Mouse (Mus musculus) stomach, postnatal 0 days (tissue): ENCODE results near the gene Rorc. TPM values are rescaled to one million over a fixed set of nuclear protein-coding genes. Genes with fewer than 3 reads are reported as not detected.

Experiments
- ATAC-seq: fragments of 200-750 bp; cut with Nextera tagmentation; 2 replicates; pipeline ENCODE4 v1.8.0; 2017; ENCODE audit not compliant: low FRiP score, low TSS enrichment
- DNase-seq: peaks from one replicate; pipeline ENCODE4 v3.0.0-alpha.2; 2016; ENCODE audit warnings: low spot score
- H3K27ac ChIP-seq: fragments of 300-500 bp; sonication (generic); replicated peaks from 2 replicates; pipeline ENCODE4 v1.5.1; 2014; ENCODE audit warnings: mild to moderate bottlenecking, control low read depth
- H3K27me3 ChIP-seq: fragments of 300-500 bp; sonication (generic); 2 replicates; pipeline ENCODE4 v1.6.1; 2014; ENCODE audit warnings: low read length; ENCODE audit not compliant: control insufficient read depth, insufficient read depth
- H3K36me3 ChIP-seq: fragments of 300-500 bp; sonication (generic); 2 replicates; pipeline ENCODE4 v1.6.1; 2014; ENCODE audit warnings: low read length, mixed read lengths; ENCODE audit not compliant: control insufficient read depth, insufficient read depth
- H3K4me1 ChIP-seq: fragments of 300-500 bp; sonication (generic); replicated peaks from 2 replicates; pipeline ENCODE4 v1.6.1; 2014; ENCODE audit warnings: antibody characterized with exemption; ENCODE audit not compliant: control insufficient read depth, insufficient read depth
- H3K4me2 ChIP-seq: fragments of 300-500 bp; sonication (generic); replicated peaks from 2 replicates; pipeline ENCODE4 v1.6.1; 2014; ENCODE audit warnings: low read depth, mild to moderate bottlenecking, control low read depth, moderate library complexity
- H3K4me3 ChIP-seq: fragments of 300-500 bp; sonication (generic); 2 replicates; pipeline ENCODE4 v1.5.1; 2014; ENCODE audit warnings: low read depth, low read length, control low read depth
- H3K9ac ChIP-seq: fragments of 300-500 bp; sonication (generic); 2 replicates; pipeline ENCODE4 v1.6.1; 2014; ENCODE audit warnings: mild to moderate bottlenecking, low read length, control low read depth, mixed read lengths
- H3K9me3 ChIP-seq: fragments of 300-500 bp; sonication (generic); 2 replicates; pipeline ENCODE4 v1.6.1; 2016; ENCODE audit warnings: low read length; ENCODE audit not compliant: control insufficient read depth
- CTCF ChIP-seq: IDR thresholded peaks from 2 replicates; pipeline ENCODE4 v1.5.1; 2016; ENCODE audit warnings: antibody characterized with exemption, low read depth, mild to moderate bottlenecking, moderate library complexity
- EP300 ChIP-seq: optimal IDR thresholded peaks from 2 replicates; pipeline ENCODE3; 2016; ENCODE audit warnings: antibody characterized with exemption
- WGBS: fragments of 180-500 bp; shearing (Covaris S2); extraction: QIAGEN DNeasy Blood & Tissue Kit; methylation state at CpG from one replicate; pipeline ENCODE4 v1.1.7; 2014; 5-methylcytosine and 5-hydroxymethylcytosine counted together
- polyA plus RNA-seq: library from polyadenylated mRNA; unstranded; fragments of >200 nt; fragmentation: Nextera tagmentation; extraction: Ambion mirVana; gene quantifications from 2 replicates; pipeline ENCODE4 v1.2.1, GENCODE M21; 2015

Rorc gene
- polyA plus RNA-seq, 1 experiment from 2014 or later = 7.5 TPM

DNA sequence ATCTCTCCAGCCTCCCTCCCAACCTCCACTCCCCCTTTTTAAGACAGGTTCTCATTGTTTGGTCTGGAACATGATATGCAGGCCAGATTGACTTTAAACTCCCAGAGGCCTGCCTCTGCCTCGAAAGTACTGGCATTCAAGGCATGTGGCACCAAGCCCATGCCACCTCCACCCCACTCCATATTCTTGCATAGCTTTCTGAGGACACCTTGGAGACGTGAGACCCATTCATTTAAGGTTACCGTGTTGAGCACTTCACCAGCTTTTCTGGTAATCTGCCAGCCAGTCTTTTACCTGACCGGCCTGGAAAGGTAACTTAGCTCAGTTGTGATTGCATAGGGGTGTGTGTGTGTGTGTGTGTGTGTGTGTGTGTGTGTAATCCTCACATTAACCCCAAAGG, 33.0 kb downstream of the Rorc start:
- Histone ChIP-seq H3K27ac (no peak overlapping the region), H3K9me3 (no peaks in the 10 kb centered on the region), H3K27me3 (no peaks in the 10 kb centered on the region), H3K4me3 (no peak overlapping the region), H3K4me1 (no peaks in the 10 kb centered on the region), H3K36me3 (no peaks in the 10 kb centered on the region), H3K9ac (no peak overlapping the region), H3K4me2 (no peak overlapping the region)
- ATAC-seq (no peak), DNase-seq (no peak)
- 54% methylated on average over 4 of the region's 4 CpGs for WGBS
- TF ChIP-seq CTCF (no peak), EP300 (no peak)

DNA sequence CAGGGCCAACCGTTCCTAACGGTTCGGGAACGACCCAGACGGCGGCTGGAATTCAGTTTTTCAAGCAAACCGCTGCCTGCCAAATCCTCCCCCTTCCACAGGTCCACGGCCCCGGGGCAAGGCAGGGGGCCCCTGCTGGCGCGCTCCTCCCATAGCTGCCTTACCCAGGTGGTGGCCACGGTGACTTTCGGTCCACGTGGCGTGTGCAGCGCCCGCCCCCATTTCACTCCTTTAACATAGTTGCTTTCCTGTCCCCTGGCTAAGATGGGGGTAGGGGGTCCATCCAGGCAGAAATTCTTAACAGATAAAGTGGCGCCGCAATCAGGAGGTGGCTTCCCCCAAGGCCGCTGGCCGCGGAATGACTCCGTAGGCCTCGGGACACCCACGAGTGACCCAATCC, 39.9 kb downstream of the Rorc start:
- Histone ChIP-seq H3K9ac (peak overlapping the region; percentile 38; the same call in 1 of the 2 replicates), H3K4me2 (peak overlapping the region; percentile 77), H3K9me3 (no peaks in the 10 kb centered on the region), H3K4me3 (peak overlapping the region; percentile 44), H3K36me3 (no peaks in the 10 kb centered on the region), H3K4me1 (peaks cover 4% of the 10 kb centered on the region; the same call in 1 of the 2 replicates), H3K27me3 (no peaks in the 10 kb centered on the region), H3K27ac (no peak overlapping the region)
- DNase-seq = no peak
- 5% methylated on average over 25 of the region's 25 CpGs for WGBS
- peak; percentile 21; the same call in 1 of the 2 replicates for ATAC-seq
- TF ChIP-seq CTCF (no peak), EP300 (no peak)

DNA sequence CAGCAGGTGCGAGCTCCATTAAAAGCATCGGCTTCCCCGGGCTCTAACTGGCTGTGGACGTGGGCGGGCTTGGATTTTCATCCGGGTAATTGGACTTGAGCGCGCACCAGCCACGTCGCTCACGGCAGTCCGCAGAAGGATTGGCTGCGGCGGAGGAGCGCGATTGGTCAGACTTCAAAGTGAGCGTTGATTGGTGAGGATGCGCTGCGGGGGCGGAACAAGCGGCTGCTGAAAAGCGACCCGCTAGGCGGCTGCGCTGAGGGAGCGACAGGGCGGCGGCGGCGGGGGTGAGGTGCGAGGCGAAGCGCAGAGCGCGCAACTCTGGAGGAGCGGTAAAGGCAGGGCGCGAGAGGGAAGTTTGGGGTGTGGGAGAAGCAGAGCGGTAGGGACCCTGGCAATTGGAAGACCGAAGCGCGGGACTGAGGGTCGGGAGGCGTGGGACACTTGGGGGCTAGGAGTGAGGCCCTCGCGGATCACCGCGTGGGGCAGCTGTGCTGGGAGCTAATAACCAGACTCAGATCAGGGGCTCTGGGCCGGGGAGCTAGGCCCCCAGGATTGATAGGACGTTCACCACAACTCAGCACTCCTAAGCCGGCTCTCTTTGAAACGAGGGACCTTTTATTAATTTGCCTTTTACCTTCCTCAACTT, 40.6 kb downstream of the Rorc start, which contains the start of gene Tdrkh:
Gene Tdrkh (plus strand): TSS at position 243 of the 649 bp plus-strand sequence.
- Histone ChIP-seq H3K27ac (no peak within 1 kb of the TSS), H3K9ac (peak within 1 kb of the TSS; percentile 38; the same call in 1 of the 2 replicates), H3K9me3 (no peaks in the 10 kb centered on the region), H3K36me3 (no peaks in the 10 kb centered on the region), H3K4me1 (peaks cover 4% of the 10 kb centered on the region; the same call in 1 of the 2 replicates), H3K4me2 (peak within 1 kb of the TSS; percentile 77), H3K27me3 (no peaks in the 10 kb centered on the region), H3K4me3 (peak within 1 kb of the TSS; percentile 44)
- ATAC-seq (peak; percentile 100), DNase-seq (peak; percentile 96)
- WGBS = 11% methylated on average over 52 of the region's 52 CpGs
- TF ChIP-seq CTCF = peak; percentile 54
- TF ChIP-seq EP300 = peak; percentile 48

DNA sequence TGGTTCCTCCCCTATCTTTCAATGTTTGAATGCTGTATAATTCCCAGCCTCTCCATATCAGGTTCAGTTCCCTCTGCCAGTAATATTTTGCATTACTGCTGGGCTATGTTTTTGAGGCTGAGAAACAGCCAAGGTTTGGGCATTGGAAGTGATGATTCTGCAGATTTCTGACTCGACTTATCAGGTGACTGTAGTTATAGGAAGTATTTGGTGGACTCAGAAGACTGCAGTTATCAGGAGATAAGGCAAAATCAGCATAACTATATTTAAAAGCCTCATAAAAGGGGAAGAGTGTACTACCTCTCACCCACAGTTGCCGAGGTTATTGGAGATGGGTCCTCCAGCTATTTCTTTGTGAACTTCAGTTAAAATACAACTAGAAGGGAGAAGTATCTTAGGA, 58.4 kb downstream of the Rorc start:
- H3K4me2 ChIP-seq = no peak overlapping the region
- no peak overlapping the region for H3K9ac ChIP-seq
- 68% methylated on average over 2 of the region's 2 CpGs for WGBS
- ATAC-seq (no peak), DNase-seq (no peak)
- no peaks in the 10 kb centered on the region for H3K9me3 ChIP-seq
- no peaks in the 10 kb centered on the region for H3K36me3 ChIP-seq
- no peak for TF ChIP-seq EP300
- TF ChIP-seq CTCF = no peak
- no peak overlapping the region for H3K27ac ChIP-seq
- no peak overlapping the region for H3K4me3 ChIP-seq
- H3K4me1 ChIP-seq = no peaks in the 10 kb centered on the region
- no peaks in the 10 kb centered on the region for H3K27me3 ChIP-seq

GRCm38 (mm10) chr3:94434305-94434704, 61.7 kb downstream of the Rorc start:
- Histone ChIP-seq H3K27me3 (no peaks in the 10 kb centered on the region), H3K9ac (no peak overlapping the region), H3K4me2 (no peak overlapping the region), H3K36me3 (no peaks in the 10 kb centered on the region), H3K27ac (no peak overlapping the region), H3K4me3 (no peak overlapping the region), H3K9me3 (no peaks in the 10 kb centered on the region), H3K4me1 (no peaks in the 10 kb centered on the region)
- no peak for ATAC-seq
- no peak for TF ChIP-seq EP300
- TF ChIP-seq CTCF = no peak
- 67% methylated on average over 2 of the region's 2 CpGs for WGBS
- no peak for DNase-seq

DNA sequence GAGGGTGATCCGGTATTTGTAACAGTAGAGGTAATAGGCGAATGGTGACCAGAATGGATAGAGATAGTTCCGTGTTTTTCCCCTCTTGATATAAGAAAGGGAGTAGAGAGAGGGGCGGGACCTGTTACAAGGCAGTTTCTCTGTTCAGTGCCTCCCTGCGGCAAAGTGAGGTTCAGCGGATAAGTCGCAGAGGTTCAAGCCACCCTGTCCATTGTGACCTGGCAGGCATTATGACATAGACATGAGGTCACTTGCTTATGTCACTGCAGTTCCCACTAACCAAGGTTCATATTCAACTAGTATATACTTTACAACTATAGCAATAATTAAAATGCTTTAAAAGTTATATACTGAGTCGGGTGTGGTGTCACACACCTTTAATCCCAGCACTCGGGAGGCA, 63.8 kb downstream of the Rorc start:
- Histone ChIP-seq H3K4me3 (no peak overlapping the region), H3K36me3 (no peaks in the 10 kb centered on the region), H3K9me3 (no peaks in the 10 kb centered on the region), H3K27me3 (no peaks in the 10 kb centered on the region), H3K4me1 (no peaks in the 10 kb centered on the region), H3K9ac (no peak overlapping the region), H3K27ac (no peak overlapping the region), H3K4me2 (no peak overlapping the region)
- no peak for DNase-seq
- 80% methylated on average over 9 of the region's 9 CpGs for WGBS
- no peak for ATAC-seq
- no peak for TF ChIP-seq EP300
